Mouse (Mus musculus): ENCODE results near the gene Stip1. TPM values are rescaled to one million over a fixed set of nuclear protein-coding genes. Genes with fewer than 3 reads are reported as not detected.
A peak's percentile ranks its signal among the peaks of the same experiment; 100 is the strongest.
"Not testable (repeated sequence)": the region's sequence is repeated elsewhere in the genome, so short reads cannot be mapped to it uniquely, and the experiment has no call there.

The Stip1 gene
- 372 and 451 TPM in 2 replicates for polyA plus RNA-seq (2016; fragmentation: Nextera tagmentation; extraction: Ambion mirVana)

GRCm38 (mm10) chr19:7039841-7040636 lies at the start of gene Stip1:
Gene Stip1 (minus strand): TSS chr19:7039967.
- under 1% methylated on average over 49 of the region's 49 CpGs for WGBS
- no peaks in the 10 kb centered on the region for H3K9me3 ChIP-seq
- peak within 1 kb of the TSS; percentile 98 for H3K27ac ChIP-seq
- DNase-seq (ENCODE audit: low spot score): peak; percentile 99
- H3K36me3 ChIP-seq: peaks cover 32% of the 10 kb centered on the region
- peaks cover 30% of the 10 kb centered on the region for H3K4me1 ChIP-seq (replicated peaks)
- peak within 1 kb of the TSS; percentile 94 for H3K4me3 ChIP-seq
- H3K27me3 ChIP-seq (ENCODE audit: insufficient read depth, poor library complexity, severe bottlenecking): no peaks in the 10 kb centered on the region

DNA sequence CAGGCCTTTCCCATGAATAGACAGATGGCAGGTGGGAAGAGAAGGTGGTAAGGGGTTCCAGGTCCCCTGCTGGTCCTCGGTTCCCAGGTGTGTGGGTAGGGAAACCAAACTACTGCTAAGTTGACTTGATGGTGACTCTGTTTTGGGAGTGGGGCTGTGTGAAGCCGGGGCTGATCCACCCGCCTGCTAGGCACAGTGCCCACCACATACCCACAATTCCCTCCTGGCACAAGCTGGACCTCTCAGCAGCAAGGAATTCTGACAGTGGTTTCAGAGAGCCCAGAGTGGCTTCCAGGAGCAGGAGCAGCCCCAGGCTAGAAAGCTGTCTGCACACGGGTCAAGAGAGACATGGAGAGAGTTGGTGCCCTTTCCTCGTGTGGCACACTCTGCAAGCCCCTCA lies 49.3 kb upstream of the Stip1 start:
- DNase-seq (ENCODE audit: low spot score): no peak
- peaks cover 56% of the 10 kb centered on the region for H3K27me3 ChIP-seq (ENCODE audit: insufficient read depth, poor library complexity, severe bottlenecking)
- peak overlapping the region; percentile 45 for H3K27ac ChIP-seq
- H3K4me1 ChIP-seq (replicated peaks): peaks cover 82% of the 10 kb centered on the region
- no peak overlapping the region for H3K4me3 ChIP-seq
- H3K36me3 ChIP-seq: no peaks in the 10 kb centered on the region
- WGBS: 56% methylated on average over 5 of the region's 5 CpGs
- H3K9me3 ChIP-seq: no peaks in the 10 kb centered on the region

DNA sequence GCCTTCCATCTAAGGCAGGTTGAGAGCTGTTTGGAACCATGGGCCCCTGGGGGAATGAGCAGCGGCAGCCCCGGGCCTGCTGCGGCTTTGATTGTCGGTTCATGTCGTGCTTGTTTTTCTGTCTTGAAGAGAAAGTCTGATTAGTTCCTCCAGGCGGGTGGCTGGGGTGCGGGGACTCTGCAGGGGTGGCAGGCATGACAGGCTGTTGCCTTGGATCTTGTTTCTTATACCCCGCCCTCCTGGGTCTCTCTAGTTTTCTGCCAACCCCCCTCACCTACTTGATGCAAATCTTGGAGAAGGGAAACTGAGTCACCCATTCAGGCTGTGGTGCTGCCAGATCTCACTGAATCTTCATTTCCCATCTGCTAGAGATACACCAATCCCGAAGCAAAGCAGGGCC lies 48.8 kb upstream of the Stip1 start:
- peak overlapping the region; percentile 45 for H3K27ac ChIP-seq
- no peaks in the 10 kb centered on the region for H3K9me3 ChIP-seq
- peaks cover 82% of the 10 kb centered on the region for H3K4me1 ChIP-seq (replicated peaks)
- WGBS: 12% methylated on average over 9 of the region's 9 CpGs
- H3K36me3 ChIP-seq: no peaks in the 10 kb centered on the region
- DNase-seq (ENCODE audit: low spot score): no peak
- no peak overlapping the region for H3K4me3 ChIP-seq
- peaks cover 60% of the 10 kb centered on the region for H3K27me3 ChIP-seq (ENCODE audit: insufficient read depth, poor library complexity, severe bottlenecking)

DNA sequence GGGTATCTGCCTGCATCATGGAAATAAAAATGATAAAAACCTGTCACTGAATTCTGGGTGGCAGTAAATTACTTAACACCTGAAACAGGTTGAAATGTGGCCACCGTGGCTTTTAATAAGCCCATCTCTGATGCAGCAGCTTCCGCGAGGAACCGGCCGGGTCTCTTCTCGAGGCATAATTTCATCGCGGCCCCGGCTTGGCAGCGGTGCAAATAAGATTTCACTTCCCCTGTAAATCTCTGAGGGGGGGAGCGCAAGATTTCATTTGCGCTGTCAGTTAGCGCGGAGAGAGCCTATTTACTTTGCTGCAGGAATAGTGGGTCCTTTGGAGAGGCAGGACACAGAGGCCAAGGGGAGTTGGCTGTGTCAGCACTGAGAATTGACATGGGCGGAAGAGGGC lies 45.0 kb upstream of the Stip1 start:
- 81% methylated on average over 15 of the region's 15 CpGs for WGBS
- H3K4me1 ChIP-seq (replicated peaks): peaks cover 58% of the 10 kb centered on the region
- no peak overlapping the region for H3K4me3 ChIP-seq
- no peaks in the 10 kb centered on the region for H3K9me3 ChIP-seq
- no peaks in the 10 kb centered on the region for H3K36me3 ChIP-seq
- 0 out of 2 replicates have a peak overlapping the region, but pooled peaks have one; percentile 25 for H3K27ac ChIP-seq
- peaks cover 81% of the 10 kb centered on the region for H3K27me3 ChIP-seq (ENCODE audit: insufficient read depth, poor library complexity, severe bottlenecking)
- DNase-seq (ENCODE audit: low spot score): no peak

- Histone ChIP-seq H3K27ac (peak overlapping the region; percentile 46; the same call in 1 of the 2 replicates), H3K9me3 (no peaks in the 10 kb centered on the region), H3K4me3 (no peak overlapping the region), H3K27me3 (ENCODE audit: insufficient read depth, poor library complexity, severe bottlenecking) (peaks cover 82% of the 10 kb centered on the region), H3K36me3 (no peaks in the 10 kb centered on the region), H3K4me1 (replicated peaks) (peaks cover 58% of the 10 kb centered on the region)
- no peak for DNase-seq (ENCODE audit: low spot score)
- 24% methylated on average over 14 of the region's 14 CpGs for WGBS
These were observed 43.4 kb upstream of the Stip1 start for GRCm38 (mm10) chr19:7083035-7083794.

DNA sequence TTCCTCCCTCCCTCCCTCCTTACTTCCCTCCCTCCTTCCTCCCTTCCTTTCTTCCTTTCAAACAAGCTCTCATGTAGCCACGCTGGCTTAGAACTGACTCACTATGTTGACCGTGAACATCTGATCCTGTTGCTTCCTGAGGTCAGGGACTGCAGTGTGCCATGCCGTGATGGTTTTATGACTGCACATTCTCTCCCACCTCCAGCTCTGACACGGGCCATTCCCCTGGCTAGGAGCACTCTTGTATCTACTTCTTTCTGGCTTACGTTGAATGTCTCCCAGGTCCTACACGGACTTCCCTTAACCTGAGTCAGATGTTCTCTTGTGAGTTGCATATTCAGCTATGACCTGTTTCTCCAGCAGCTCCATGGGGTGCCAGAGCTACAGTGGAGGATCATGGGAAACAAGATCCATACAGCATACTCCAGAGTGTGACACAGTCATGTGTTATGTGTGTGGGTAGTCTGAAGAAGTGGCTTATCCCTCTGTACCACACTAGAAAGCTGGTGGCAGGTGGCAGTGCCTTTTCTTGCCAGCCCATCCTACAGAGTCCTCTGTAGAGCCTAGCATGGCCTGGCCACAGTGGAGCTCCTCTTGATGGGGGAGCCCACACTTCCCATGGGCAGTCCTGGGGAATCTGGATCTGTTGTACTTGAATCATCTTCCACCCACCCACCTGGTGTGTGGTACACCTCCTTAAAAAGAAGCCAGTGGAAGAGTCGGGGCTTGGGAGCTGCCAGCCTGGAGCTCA lies 41.9 kb upstream of the Stip1 start:
- DNase-seq (ENCODE audit: low spot score): no peak
- H3K36me3 ChIP-seq: no peaks in the 10 kb centered on the region
- H3K27ac ChIP-seq: no peak overlapping the region
- H3K4me1 ChIP-seq (replicated peaks): peaks cover 52% of the 10 kb centered on the region
- H3K27me3 ChIP-seq (ENCODE audit: insufficient read depth, poor library complexity, severe bottlenecking): peaks cover 70% of the 10 kb centered on the region
- H3K4me3 ChIP-seq: no peak overlapping the region
- no peaks in the 10 kb centered on the region for H3K9me3 ChIP-seq
- whole genome bisulfite sequencing: 81% methylated on average over 7 of the region's 7 CpGs

- Histone ChIP-seq H3K27ac (no peak overlapping the region), H3K9me3 (no peaks in the 10 kb centered on the region), H3K27me3 (ENCODE audit: insufficient read depth, poor library complexity, severe bottlenecking) (peaks cover 62% of the 10 kb centered on the region), H3K4me1 (replicated peaks) (peaks cover 47% of the 10 kb centered on the region), H3K36me3 (no peaks in the 10 kb centered on the region), H3K4me3 (no peak overlapping the region)
- 87% methylated on average over 7 of the region's 7 CpGs for WGBS
- no peak for DNase-seq (ENCODE audit: low spot score)
These were observed 38.5 kb upstream of the Stip1 start for GRCm38 (mm10) chr19:7078271-7078670.

- H3K9me3 ChIP-seq: no peaks in the 10 kb centered on the region
- 52% methylated on average over 9 of the region's 9 CpGs for WGBS
- H3K27me3 ChIP-seq (ENCODE audit: insufficient read depth, poor library complexity, severe bottlenecking): peaks cover 62% of the 10 kb centered on the region
- peak overlapping the region; percentile 35; the same call in 1 of the 2 replicates for H3K27ac ChIP-seq
- no peaks in the 10 kb centered on the region for H3K36me3 ChIP-seq
- H3K4me1 ChIP-seq (replicated peaks): peaks cover 47% of the 10 kb centered on the region
- no peak overlapping the region for H3K4me3 ChIP-seq
- no peak for DNase-seq (ENCODE audit: low spot score)
These were observed 37.9 kb upstream of the Stip1 start for GRCm38 (mm10) chr19:7077666-7078065.

DNA sequence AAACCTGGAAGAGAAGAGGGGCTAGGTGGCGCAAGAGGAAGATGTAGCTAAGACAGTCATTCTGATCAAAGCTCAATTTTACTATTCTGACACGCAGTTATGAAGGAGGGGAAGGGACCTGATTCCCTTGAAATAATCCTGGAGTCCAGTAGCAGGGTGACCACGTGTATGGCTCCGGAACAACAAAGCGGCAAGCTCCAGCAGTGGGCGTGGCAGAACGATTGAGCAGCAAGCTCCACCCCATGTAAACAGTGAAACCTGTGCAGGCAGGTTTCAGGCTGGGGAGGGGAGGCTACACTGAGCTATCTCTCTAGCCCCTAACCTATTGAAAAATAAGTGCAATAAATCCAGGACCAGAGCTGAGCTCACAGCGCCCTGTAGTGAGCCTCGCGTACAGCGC lies 35.6 kb upstream of the Stip1 start:
- H3K4me1 ChIP-seq (replicated peaks): peaks cover 69% of the 10 kb centered on the region
- not testable (repeated sequence) for H3K36me3 ChIP-seq; H3K27ac ChIP-seq; DNase-seq (ENCODE audit: low spot score); H3K9me3 ChIP-seq; H3K4me3 ChIP-seq
- H3K27me3 ChIP-seq (ENCODE audit: insufficient read depth, poor library complexity, severe bottlenecking): peaks cover 67% of the 10 kb centered on the region
- 81% methylated on average over 11 of the region's 11 CpGs for WGBS

DNA sequence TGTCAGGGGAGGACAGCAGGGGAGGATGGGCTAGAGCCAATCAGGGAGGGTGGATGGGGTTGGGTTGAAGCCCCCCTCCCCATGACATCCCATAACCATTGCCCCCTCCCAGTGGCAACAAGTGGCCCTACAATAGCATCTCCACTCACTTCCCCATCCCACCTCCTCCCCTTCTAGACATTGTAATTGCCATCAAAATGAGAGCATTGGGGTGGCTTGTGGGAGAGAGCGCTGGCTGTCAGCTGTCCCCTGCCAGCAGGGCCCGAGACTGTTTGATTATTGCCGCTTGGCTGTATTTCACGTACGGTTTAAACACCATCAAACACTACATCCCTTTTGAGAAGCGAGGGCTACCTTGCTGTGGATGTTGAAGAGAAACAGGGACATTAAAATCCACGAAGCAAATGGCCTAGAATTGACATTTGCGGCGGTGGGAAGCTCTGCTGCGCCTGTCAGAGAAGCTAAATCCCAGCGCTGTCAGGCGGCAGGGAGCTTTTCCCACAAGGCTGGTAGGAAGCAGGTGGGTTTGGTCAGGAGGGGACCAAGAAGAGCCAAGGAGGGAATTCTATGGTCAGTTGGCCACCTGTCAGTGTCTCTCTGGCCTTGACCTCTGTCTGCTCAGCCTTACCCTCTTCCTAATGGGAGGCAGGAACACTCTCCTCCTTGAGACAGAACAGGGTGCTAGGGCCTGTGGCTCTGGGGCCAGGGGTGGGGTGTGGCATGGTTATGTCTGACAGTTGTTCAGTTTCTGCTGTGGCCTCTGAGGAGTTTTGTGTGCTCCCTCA lies 34.4 kb upstream of the Stip1 start:
- no peak overlapping the region for H3K4me3 ChIP-seq
- H3K9me3 ChIP-seq: no peaks in the 10 kb centered on the region
- no peaks in the 10 kb centered on the region for H3K36me3 ChIP-seq
- H3K27ac ChIP-seq: peak overlapping the region; percentile 53; the same call in 1 of the 2 replicates
- no peak for DNase-seq (ENCODE audit: low spot score)
- peaks cover 71% of the 10 kb centered on the region for H3K4me1 ChIP-seq (replicated peaks)
- WGBS: 49% methylated on average over 12 of the region's 12 CpGs
- peaks cover 65% of the 10 kb centered on the region for H3K27me3 ChIP-seq (ENCODE audit: insufficient read depth, poor library complexity, severe bottlenecking)

- peaks cover 75% of the 10 kb centered on the region for H3K4me1 ChIP-seq (replicated peaks)
- H3K27me3 ChIP-seq (ENCODE audit: insufficient read depth, poor library complexity, severe bottlenecking): peaks cover 67% of the 10 kb centered on the region
- no peak overlapping the region for H3K4me3 ChIP-seq
- no peak for DNase-seq (ENCODE audit: low spot score)
- peak overlapping the region; percentile 53 for H3K27ac ChIP-seq
- no peaks in the 10 kb centered on the region for H3K9me3 ChIP-seq
- 71% methylated on average over 6 of the region's 6 CpGs for WGBS
- H3K36me3 ChIP-seq: no peaks in the 10 kb centered on the region
These were observed 32.5 kb upstream of the Stip1 start for GRCm38 (mm10) chr19:7072221-7072620.

GRCm38 (mm10) chr19:7070775-7071174 lies 31.0 kb upstream of the Stip1 start:
- Histone ChIP-seq H3K4me1 (replicated peaks) (peaks cover 89% of the 10 kb centered on the region), H3K27ac (peak overlapping the region; percentile 87), H3K36me3 (no peaks in the 10 kb centered on the region), H3K4me3 (peak overlapping the region; percentile 39), H3K27me3 (ENCODE audit: insufficient read depth, poor library complexity, severe bottlenecking) (peaks cover 80% of the 10 kb centered on the region), H3K9me3 (no peaks in the 10 kb centered on the region)
- no peak for DNase-seq (ENCODE audit: low spot score)
- WGBS: 8% methylated on average over 4 of the region's 4 CpGs
